Mouse (Mus musculus): ENCODE results near the gene Cidec.

DNA sequence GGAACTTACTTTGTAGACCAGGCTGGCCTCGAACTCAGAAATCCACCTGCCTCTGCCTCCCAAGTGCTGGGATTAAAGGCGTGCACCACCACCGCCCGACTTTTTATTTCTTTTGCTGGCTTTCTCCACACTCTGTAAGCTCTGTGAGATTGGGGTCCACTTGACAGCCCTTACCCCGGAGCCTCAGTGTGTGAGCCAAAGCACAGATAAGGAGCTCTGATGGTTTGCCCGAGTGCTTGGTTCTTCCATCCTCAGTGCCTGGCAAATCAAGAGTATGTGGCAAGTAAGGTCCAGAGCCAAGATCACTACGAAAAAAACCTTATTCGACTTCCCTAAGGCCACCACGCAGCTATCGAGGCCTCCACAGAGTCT is 43.6 kb downstream of the Cidec start:
- no peak for TF ChIP-seq CTCF (IDR thresholded peaks at IDR 0.05; ENCODE audit: low read depth, low read length)
- TF ChIP-seq POLR2A (IDR thresholded peaks at IDR 0.05; ENCODE audit: extremely low read depth, insufficient read depth, low read length) = no peak
